Mouse (Mus musculus) bone marrow macrophage, adult 2 months (primary cell): ENCODE data around the gene Myo1b. TPM values are rescaled to one million over a fixed set of nuclear protein-coding genes. Genes with fewer than 3 reads are reported as not detected.

Experiments used
- H3K27ac ChIP-seq: 2 replicates; pipeline ENCODE4 v1.5.1; 2012; ENCODE audit warnings: low read depth, low read length; ENCODE audit not compliant: insufficient read depth
- H3K4me1 ChIP-seq: 2 replicates; pipeline ENCODE4 v1.6.1; 2012; ENCODE audit warnings: low read length; ENCODE audit not compliant: control insufficient read depth, insufficient read depth
- H3K4me3 ChIP-seq: 2 replicates; pipeline ENCODE4 v1.5.1; 2012; ENCODE audit warnings: mild to moderate bottlenecking, low read length, moderate library complexity; ENCODE audit not compliant: insufficient read depth
- CTCF ChIP-seq: IDR thresholded peaks from 2 replicates; pipeline ENCODE4 v1.5.1; 2012; ENCODE audit warnings: low read depth, mild to moderate bottlenecking, low read length, moderate library complexity
- POLR2A ChIP-seq: IDR thresholded peaks from 2 replicates; pipeline ENCODE4 v1.6.1; 2012; ENCODE audit warnings: mild to moderate bottlenecking, low read depth, low read length, borderline replicate concordance
- polyA plus RNA-seq: library from polyadenylated mRNA; stranded (reverse); fragments of >200 nt; gene quantifications from 2 replicates; pipeline ENCODE4 v1.2.4, GENCODE M21; 2012; ENCODE audit not compliant: missing spikeins, insufficient read depth, insufficient read length

Gene Myo1b
- polyA plus RNA-seq, 1 experiment: 1.2 TPM

- H3K27ac ChIP-seq: no peak overlapping the region
Measured at GRCm38 (mm10) chr1:51855541-51856244, 60.2 kb downstream of the Myo1b start.

GRCm38 (mm10) chr1:51852314-51852713, 63.6 kb downstream of the Myo1b start:
- Histone ChIP-seq H3K4me1 (0 out of 2 replicates have a peak, but pooled peaks cover 2% of the 10 kb centered on the region), H3K4me3 (no peak overlapping the region), H3K27ac (no peak overlapping the region)
- no peak for TF ChIP-seq CTCF
- no peak for TF ChIP-seq POLR2A

More at GRCm38 (mm10) chr1:51855541-51856244, 60.2 kb downstream of the Myo1b start:
- TF ChIP-seq CTCF (no peak), POLR2A (no peak)
- H3K4me1 ChIP-seq: no peaks in the 10 kb centered on the region
- no peak overlapping the region for H3K4me3 ChIP-seq

GRCm38 (mm10) chr1:51849570-51850211, 66.2 kb downstream of the Myo1b start:
- Histone ChIP-seq H3K4me1 (0 out of 2 replicates have a peak, but pooled peaks cover 2% of the 10 kb centered on the region), H3K27ac (no peak overlapping the region), H3K4me3 (no peak overlapping the region)
- TF ChIP-seq POLR2A (no peak), CTCF (no peak)

GRCm38 (mm10) chr1:51845264-51846036, 70.4 kb downstream of the Myo1b start:
- Histone ChIP-seq H3K27ac (no peak overlapping the region), H3K4me1 (peaks cover 16% of the 10 kb centered on the region), H3K4me3 (no peak overlapping the region)
- TF ChIP-seq POLR2A (no peak), CTCF (no peak)

GRCm38 (mm10) chr1:51837845-51838623, 77.8 kb downstream of the Myo1b start:
- TF ChIP-seq CTCF (no peak), POLR2A (no peak)
- H3K4me3 ChIP-seq: no peak overlapping the region
- H3K27ac ChIP-seq: no peak overlapping the region
- H3K4me1 ChIP-seq: peaks cover 20% of the 10 kb centered on the region

- Histone ChIP-seq H3K27ac (no peak overlapping the region), H3K4me1 (peaks cover 16% of the 10 kb centered on the region), H3K4me3 (no peak overlapping the region)
- TF ChIP-seq CTCF (no peak), POLR2A (no peak)
Measured at GRCm38 (mm10) chr1:51837311-51837710, 78.6 kb downstream of the Myo1b start.

- TF ChIP-seq POLR2A: no peak
- no peak for TF ChIP-seq CTCF
- Histone ChIP-seq H3K27ac (no peak overlapping the region), H3K4me1 (0 out of 2 replicates have a peak, but pooled peaks cover 6% of the 10 kb centered on the region), H3K4me3 (no peak overlapping the region)
Measured at GRCm38 (mm10) chr1:51835795-51836194, 80.1 kb downstream of the Myo1b start.

GRCm38 (mm10) chr1:51834072-51834471, 81.8 kb downstream of the Myo1b start:
- Histone ChIP-seq H3K27ac (no peak overlapping the region), H3K4me1 (0 out of 2 replicates have a peak, but pooled peaks cover 6% of the 10 kb centered on the region), H3K4me3 (no peak overlapping the region)
- TF ChIP-seq POLR2A: no peak
- no peak for TF ChIP-seq CTCF

- H3K4me1 ChIP-seq: no peaks in the 10 kb centered on the region
- H3K4me3 ChIP-seq: no peak overlapping the region
- no peak overlapping the region for H3K27ac ChIP-seq
- TF ChIP-seq POLR2A: no peak
- TF ChIP-seq CTCF: no peak
Measured at GRCm38 (mm10) chr1:51829353-51829752, 86.5 kb downstream of the Myo1b start.
